Mouse (Mus musculus) bone marrow, adult 2 months (tissue): ENCODE measurements at regions not wholly inside any gene's neighbourhood (a gene's known extent, or its start where the extent isn't known, plus 50 kb on each side); places are given as distances from the start of the nearest gene placed in this dataset.

Source experiments
- CTCF ChIP-seq: fragments of 200-500 bp; IDR thresholded peaks from 2 replicates; pipeline ENCODE4 v1.5.1; 2011; ENCODE audit warnings: low read length, control low read depth; ENCODE audit not compliant: control insufficient read depth, insufficient read depth
- POLR2A ChIP-seq: fragments of 200-500 bp; IDR thresholded peaks from 2 replicates; pipeline ENCODE4 v1.6.1; 2011; ENCODE audit warnings: low read depth, mild to moderate bottlenecking, control low read depth, low read length, borderline replicate concordance; ENCODE audit not compliant: control insufficient read depth

DNA sequence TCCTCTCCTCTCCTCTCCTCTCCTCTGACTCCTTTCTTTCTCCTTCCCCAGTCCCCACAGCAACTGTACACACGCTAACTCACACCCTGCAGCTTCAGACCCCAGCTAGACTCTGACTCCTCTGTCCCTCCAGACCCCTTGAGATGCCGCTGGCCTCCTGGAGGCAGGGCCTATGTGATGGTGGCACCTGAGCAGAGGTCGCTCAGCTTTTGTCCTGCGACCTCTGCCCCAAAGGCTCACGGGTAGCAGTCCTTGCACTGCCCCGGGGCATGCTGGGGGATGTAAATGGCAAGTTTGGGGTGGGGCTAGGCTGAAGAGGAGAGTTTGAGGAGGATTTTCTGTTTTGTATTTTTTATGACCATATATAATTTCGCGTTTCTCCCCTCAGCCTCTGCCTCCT lies 60.2 kb upstream of the Casz1 start:
- TF ChIP-seq POLR2A (no peak), CTCF (no peak)
